Mouse (Mus musculus): ENCODE results near the gene Ppbp. TPM values are rescaled to one million over a fixed set of nuclear protein-coding genes. Genes with fewer than 3 reads are reported as not detected.

The Ppbp gene
- total RNA-seq, 2 experiments from 2014 or later: 0.26 to 0.56 TPM

GRCm38 (mm10) chr5:90785659-90786588 lies 17.6 kb downstream of the Ppbp start, which contains the start of gene Cxcl3:
TSS of gene Cxcl3 (plus strand) at chr5:90786103.
- ATAC-seq (ENCODE audit: poor library complexity, severe bottlenecking): peak; percentile 38

GRCm38 (mm10) chr5:90788114-90788513 lies 19.8 kb downstream of the Ppbp start:
- peak; percentile 19; the same call in 1 of the 2 replicates for ATAC-seq (ENCODE audit: poor library complexity, severe bottlenecking)

- peak; percentile 74 for ATAC-seq (ENCODE audit: poor library complexity, severe bottlenecking)
Observed at GRCm38 (mm10) chr5:90789306-90790073, 21.2 kb downstream of the Ppbp start.

- no peak for ATAC-seq (ENCODE audit: poor library complexity, severe bottlenecking)
Observed at GRCm38 (mm10) chr5:90790074-90790502, 21.8 kb downstream of the Ppbp start.

GRCm38 (mm10) chr5:90794195-90794625 lies 25.9 kb downstream of the Ppbp start, which contains the start of gene Cxcl15:
TSS of gene Cxcl15 (plus strand) at chr5:90794534.
- no peak for ATAC-seq (ENCODE audit: poor library complexity, severe bottlenecking)

GRCm38 (mm10) chr5:90795392-90795791 lies 27.1 kb downstream of the Ppbp start:
- ATAC-seq (ENCODE audit: poor library complexity, severe bottlenecking): peak; percentile 60

GRCm38 (mm10) chr5:90804574-90804973 lies 36.3 kb downstream of the Ppbp start:
- no peak for ATAC-seq (ENCODE audit: poor library complexity, severe bottlenecking)

GRCm38 (mm10) chr5:90806050-90806449 lies 37.7 kb downstream of the Ppbp start:
- ATAC-seq (ENCODE audit: poor library complexity, severe bottlenecking): no peak

- no peak for ATAC-seq (ENCODE audit: poor library complexity, severe bottlenecking)
Observed at GRCm38 (mm10) chr5:90807176-90807950, 39.0 kb downstream of the Ppbp start.

Other genes with a start within 250 kb of the Ppbp start
- gene Afm, start 249.6 kb upstream of the Ppbp start, total RNA-seq (2015): not detected in 2 replicates
- not detected in 2 replicates for gene Afm, start 249.6 kb upstream of the Ppbp start, total RNA-seq (2017)
- gene 5830473C10Rik, start 207.4 kb upstream of the Ppbp start, total RNA-seq (2015): not detected in 2 replicates
- gene 5830473C10Rik, start 207.4 kb upstream of the Ppbp start, total RNA-seq (2017): not detected in 2 replicates
- gene Rassf6, start 127.9 kb upstream of the Ppbp start, total RNA-seq (2015): not detected in 2 replicates
- not detected in 2 replicates for gene Rassf6, start 127.9 kb upstream of the Ppbp start, total RNA-seq (2017)
- gene Cxcl5, start 9.2 kb upstream of the Ppbp start, total RNA-seq (2015): not detected in 2 replicates
- not detected in 2 replicates for gene Cxcl5, start 9.2 kb upstream of the Ppbp start, total RNA-seq (2017)
- 1.5 and 6.3 TPM in 2 replicates for gene Pf4, start 3.9 kb downstream of the Ppbp start, total RNA-seq (2015)
- gene Pf4, start 3.9 kb downstream of the Ppbp start, total RNA-seq (2017): 0.99 TPM in 1 of 2 replicates, not detected in the other
- gene Cxcl3, start 17.6 kb downstream of the Ppbp start, total RNA-seq (2015): not detected in 2 replicates
- gene Cxcl3, start 17.6 kb downstream of the Ppbp start, total RNA-seq (2017): not detected in 2 replicates
- not detected in 2 replicates for gene Cxcl15, start 26.0 kb downstream of the Ppbp start, total RNA-seq (2015)
- not detected in 2 replicates for gene Cxcl15, start 26.0 kb downstream of the Ppbp start, total RNA-seq (2017)
- gene Cxcl1, start 122.7 kb downstream of the Ppbp start, total RNA-seq (2015): 0.36 TPM in 1 of 2 replicates, not detected in the other
- 0.16 and 0.70 TPM in 2 replicates for gene Cxcl1, start 122.7 kb downstream of the Ppbp start, total RNA-seq (2017)
- gene Cxcl2, start 135.4 kb downstream of the Ppbp start, total RNA-seq (2015): 12.9 and 38.9 TPM in 2 replicates
- 19.7 and 51.7 TPM in 2 replicates for gene Cxcl2, start 135.4 kb downstream of the Ppbp start, total RNA-seq (2017)
- 3.3 and 4.4 TPM in 2 replicates for gene Mthfd2l, start 162.6 kb downstream of the Ppbp start, total RNA-seq (2015)
- gene Mthfd2l, start 162.6 kb downstream of the Ppbp start, total RNA-seq (2017): 3.2 and 9.7 TPM in 2 replicates

All from megakaryocyte, adult 5-6 weeks (primary cell).